Mouse (Mus musculus) E14TG2a.4 (cell line): ENCODE measurements at regions not wholly inside any gene's neighbourhood (a gene's known extent, or its start where the extent isn't known, plus 50 kb on each side); places are given as distances from the start of the nearest gene placed in this dataset.

Experiments
- H3K27me3 ChIP-seq: 2 replicates; pipeline ENCODE4 v1.6.1; 2014; ENCODE audit warnings: low read length, control low read depth; ENCODE audit not compliant: insufficient read depth
- H3K36me3 ChIP-seq: 2 replicates; pipeline ENCODE4 v1.6.1; 2014; ENCODE audit warnings: low read length, control low read depth; ENCODE audit not compliant: insufficient read depth
- H3K4me1 ChIP-seq: replicated peaks from 2 replicates; pipeline ENCODE4 v1.6.1; 2014; ENCODE audit warnings: low read depth, low read length, control low read depth
- H3K4me3 ChIP-seq: replicated peaks from 2 replicates; pipeline ENCODE4 v1.5.1; 2014; ENCODE audit warnings: mild to moderate bottlenecking, low read length
- H3K9me3 ChIP-seq: 2 replicates; pipeline ENCODE4 v1.6.1; 2014; ENCODE audit warnings: low read length, control low read depth
- CTCF ChIP-seq: conservative IDR thresholded peaks from 2 replicates; pipeline ENCODE4 v1.5.1; 2014; ENCODE audit warnings: low read length
- NANOG ChIP-seq: IDR thresholded peaks from 2 replicates; pipeline ENCODE4 v1.6.1; 2014; ENCODE audit warnings: borderline replicate concordance, low read length, mixed read lengths
- POU5F1 ChIP-seq: IDR thresholded peaks from 2 replicates; pipeline ENCODE4 v1.6.1; 2014; ENCODE audit warnings: low read length, borderline replicate concordance

DNA sequence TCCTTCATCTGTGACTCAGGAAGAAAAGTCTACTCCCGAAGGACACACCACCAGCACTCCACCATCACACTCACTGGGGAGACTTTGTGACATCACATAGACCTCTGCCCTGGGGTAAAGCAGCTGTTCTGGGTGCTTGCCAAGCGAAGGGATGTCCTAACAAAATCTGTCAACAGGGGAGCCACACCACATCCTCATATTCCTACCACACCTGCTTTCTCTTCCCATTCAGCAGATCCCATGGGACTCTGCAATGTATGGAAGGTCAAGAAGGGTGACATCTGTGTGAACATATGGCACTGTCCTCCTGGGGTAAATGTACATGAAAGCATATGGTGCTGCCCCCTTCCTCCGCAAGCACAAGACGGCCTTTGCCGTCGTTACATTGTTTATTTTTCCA is 375.5 kb downstream of the Etv1 start:
- Histone ChIP-seq H3K4me1 (no peaks in the 10 kb centered on the region), H3K36me3 (no peaks in the 10 kb centered on the region), H3K4me3 (no peak overlapping the region), H3K27me3 (no peaks in the 10 kb centered on the region), H3K9me3 (no peaks in the 10 kb centered on the region)
- no peak for TF ChIP-seq NANOG

DNA sequence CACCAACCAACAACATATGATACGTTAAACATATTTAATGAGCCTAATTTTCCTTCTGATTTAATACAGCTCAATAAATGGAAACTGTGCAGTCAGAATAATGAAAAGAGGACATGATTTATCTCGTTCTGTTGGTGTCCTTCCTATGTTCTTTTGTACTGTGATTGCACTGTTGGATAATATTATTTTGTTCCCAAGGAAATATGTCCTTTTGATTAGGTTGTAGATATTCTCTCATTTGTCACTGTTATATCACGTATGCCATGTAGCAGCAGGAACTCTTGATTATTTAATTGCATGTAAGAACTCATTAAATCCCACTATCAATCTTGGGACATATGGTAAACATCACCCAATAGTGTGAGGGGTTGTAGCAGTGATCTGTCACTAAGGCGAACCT is 397.8 kb downstream of the Etv1 start:
- TF ChIP-seq NANOG (no peak), POU5F1 (no peak), CTCF (no peak)
- H3K36me3 ChIP-seq = no peaks in the 10 kb centered on the region

DNA sequence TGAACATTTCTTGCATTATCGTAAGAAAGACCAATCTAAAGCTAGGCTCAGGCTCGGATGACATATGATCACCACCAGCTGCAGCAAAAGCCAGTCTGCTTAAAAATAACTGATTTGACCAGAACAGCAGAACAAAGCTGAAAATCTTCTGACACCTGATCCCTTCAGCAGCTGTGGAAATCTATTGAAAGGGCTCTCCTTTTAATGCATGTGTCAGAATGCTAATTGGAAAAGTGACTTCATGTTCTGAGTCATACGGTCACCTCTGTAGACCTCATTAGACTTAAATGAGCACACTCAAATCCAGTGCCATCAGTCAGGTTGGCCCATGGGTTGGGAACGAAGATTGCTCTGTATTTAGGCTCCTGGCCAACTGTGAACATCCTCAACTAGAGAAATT is 444.9 kb downstream of the Etv1 start:
- Histone ChIP-seq H3K27me3 (no peaks in the 10 kb centered on the region), H3K4me1 (no peaks in the 10 kb centered on the region), H3K36me3 (no peaks in the 10 kb centered on the region), H3K9me3 (no peaks in the 10 kb centered on the region), H3K4me3 (no peak overlapping the region)
- TF ChIP-seq POU5F1 = no peak
- no peak for TF ChIP-seq NANOG

More for the DNA sequence above, 397.8 kb downstream of the Etv1 start:
- H3K4me1 ChIP-seq = no peaks in the 10 kb centered on the region
- no peaks in the 10 kb centered on the region for H3K9me3 ChIP-seq
- no peak overlapping the region for H3K4me3 ChIP-seq
- no peaks in the 10 kb centered on the region for H3K27me3 ChIP-seq

DNA sequence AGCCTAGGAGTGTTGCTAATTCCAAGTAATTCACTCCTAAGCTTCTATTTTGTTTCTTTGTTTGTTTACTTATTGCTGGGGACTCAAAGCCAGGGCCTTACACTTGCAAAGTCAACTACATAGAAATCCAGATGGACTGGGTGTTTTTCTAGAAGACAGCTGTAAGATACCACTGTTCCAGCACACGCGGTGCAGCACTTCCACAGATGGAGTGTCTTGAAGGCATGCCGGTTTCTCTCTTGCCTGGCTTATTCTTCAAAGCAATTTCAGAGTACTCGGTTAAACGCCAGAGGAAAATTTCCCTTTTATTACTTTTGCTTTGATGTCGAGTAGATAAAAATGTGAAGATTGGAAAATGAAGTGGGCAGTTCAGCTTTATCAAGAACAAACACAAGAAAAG is 477.4 kb downstream of the Etv1 start:
- Histone ChIP-seq H3K9me3 (no peaks in the 10 kb centered on the region), H3K4me1 (no peaks in the 10 kb centered on the region), H3K36me3 (no peaks in the 10 kb centered on the region), H3K27me3 (no peaks in the 10 kb centered on the region), H3K4me3 (no peak overlapping the region)
- TF ChIP-seq NANOG = no peak
- no peak for TF ChIP-seq POU5F1
- TF ChIP-seq CTCF = no peak

DNA sequence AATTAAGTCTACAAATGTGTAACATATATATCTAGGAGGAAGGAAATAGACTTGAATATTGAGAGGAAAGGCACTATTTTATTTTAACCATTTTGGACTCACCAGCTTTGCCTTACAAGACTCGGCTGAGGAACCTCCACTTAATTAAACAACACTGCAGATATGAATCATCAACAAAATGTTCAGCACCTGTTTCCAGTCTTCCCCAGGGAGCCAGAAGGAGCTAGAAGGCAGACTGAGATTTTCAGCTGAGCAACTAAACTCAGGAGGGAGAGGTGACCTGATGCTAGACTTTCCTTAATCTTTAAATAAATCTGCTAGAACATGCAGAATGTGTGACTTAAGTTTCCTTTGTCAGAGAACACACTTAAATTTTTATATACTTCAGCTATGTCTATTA is 478.4 kb downstream of the Etv1 start:
- Histone ChIP-seq H3K9me3 (no peaks in the 10 kb centered on the region), H3K4me3 (no peak overlapping the region), H3K4me1 (no peaks in the 10 kb centered on the region), H3K36me3 (no peaks in the 10 kb centered on the region), H3K27me3 (no peaks in the 10 kb centered on the region)
- TF ChIP-seq POU5F1 = no peak
- no peak for TF ChIP-seq CTCF
- no peak for TF ChIP-seq NANOG

DNA sequence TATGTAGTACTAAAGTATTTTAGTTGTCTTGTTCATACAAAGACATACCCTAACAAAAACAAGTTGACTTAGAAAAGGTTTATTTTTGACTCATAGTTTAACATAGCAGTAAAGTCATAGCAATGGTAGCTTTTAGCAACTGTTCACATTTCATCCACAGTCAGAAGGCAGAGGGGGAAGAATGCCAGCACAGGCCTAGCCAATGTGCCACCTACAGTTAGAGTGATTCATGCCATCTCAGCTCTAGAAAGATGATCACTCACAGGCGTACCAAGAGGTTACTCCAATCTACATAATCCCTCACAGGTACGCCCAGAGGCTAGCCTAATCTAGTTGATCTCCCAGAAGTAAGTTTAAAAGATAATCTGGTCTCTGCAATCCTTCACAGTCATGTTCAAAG is 510.5 kb downstream of the Etv1 start:
- Histone ChIP-seq H3K27me3 (no peaks in the 10 kb centered on the region), H3K4me3 (no peak overlapping the region), H3K36me3 (no peaks in the 10 kb centered on the region), H3K4me1 (no peaks in the 10 kb centered on the region), H3K9me3 (no peaks in the 10 kb centered on the region)
- TF ChIP-seq CTCF (no peak), POU5F1 (no peak), NANOG (no peak)

DNA sequence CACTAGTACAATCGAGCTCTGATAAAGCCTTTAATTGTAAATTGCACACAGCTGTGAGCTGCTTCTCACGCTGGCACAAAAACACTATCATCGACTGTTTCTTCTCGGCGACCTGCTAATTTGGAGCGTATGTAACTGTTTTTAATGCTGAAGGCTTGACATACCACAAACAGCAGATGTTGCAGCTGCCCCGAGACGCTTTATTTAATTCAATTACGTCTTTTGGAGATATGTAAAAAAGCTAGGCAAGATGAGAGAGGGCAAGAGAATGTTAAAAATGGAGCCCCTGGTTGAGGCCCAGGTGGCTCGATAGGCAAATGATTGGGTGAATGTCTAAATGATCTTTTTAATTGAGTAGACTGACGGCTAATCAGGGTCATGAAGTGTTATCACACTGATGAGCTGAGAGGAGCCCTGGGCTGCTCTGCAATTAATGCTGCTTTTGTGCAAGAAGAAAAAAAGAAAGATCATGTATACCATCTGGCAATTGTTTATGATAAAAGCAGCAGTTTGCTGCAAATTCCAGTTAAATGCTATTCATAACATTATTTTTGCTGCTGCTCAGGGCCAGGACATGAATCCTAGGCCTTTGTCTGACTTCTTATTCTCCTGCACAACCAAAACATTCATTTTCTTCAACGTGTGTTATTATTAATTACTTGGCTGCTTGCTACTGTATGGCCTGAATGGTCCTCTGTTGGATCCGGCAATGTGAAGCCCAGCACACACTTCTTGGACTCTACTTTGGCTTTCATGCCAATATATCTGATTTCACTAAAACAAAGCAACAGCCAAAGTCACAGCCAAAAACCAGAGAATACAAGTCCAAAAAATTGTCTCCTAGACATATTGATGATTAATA is 522.4 kb downstream of the Etv1 start:
- no peaks in the 10 kb centered on the region; the same call in 1 of the 2 replicates for H3K9me3 ChIP-seq
- TF ChIP-seq CTCF (no peak), NANOG (no peak), POU5F1 (no peak)
- no peak overlapping the region for H3K4me3 ChIP-seq
- no peaks in the 10 kb centered on the region for H3K36me3 ChIP-seq
- no peaks in the 10 kb centered on the region for H3K27me3 ChIP-seq
- no peaks in the 10 kb centered on the region for H3K4me1 ChIP-seq

DNA sequence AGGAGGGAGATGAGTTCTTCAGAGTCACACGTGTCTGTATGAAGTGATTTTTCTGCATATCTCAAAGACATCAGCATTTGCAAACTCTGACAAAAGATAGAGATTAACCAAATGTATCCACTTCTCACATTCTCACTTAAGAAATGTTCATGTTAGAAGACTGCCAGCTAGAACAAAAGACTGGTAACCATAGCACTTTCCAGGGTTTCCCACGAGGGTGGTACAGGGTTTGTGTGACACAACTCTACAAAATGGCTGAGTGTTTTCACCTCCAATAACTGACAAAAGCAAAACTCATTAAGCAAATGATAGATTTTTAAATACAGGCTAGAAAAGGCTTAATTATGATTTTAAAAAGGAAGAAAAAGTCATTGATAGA is 523.0 kb downstream of the Etv1 start:
- no peak for TF ChIP-seq NANOG
- no peak for TF ChIP-seq CTCF
- no peak for TF ChIP-seq POU5F1
- no peaks in the 10 kb centered on the region for H3K27me3 ChIP-seq
- no peaks in the 10 kb centered on the region; the same call in 1 of the 2 replicates for H3K9me3 ChIP-seq
- no peaks in the 10 kb centered on the region for H3K4me1 ChIP-seq
- no peak overlapping the region for H3K4me3 ChIP-seq
- H3K36me3 ChIP-seq = no peaks in the 10 kb centered on the region

DNA sequence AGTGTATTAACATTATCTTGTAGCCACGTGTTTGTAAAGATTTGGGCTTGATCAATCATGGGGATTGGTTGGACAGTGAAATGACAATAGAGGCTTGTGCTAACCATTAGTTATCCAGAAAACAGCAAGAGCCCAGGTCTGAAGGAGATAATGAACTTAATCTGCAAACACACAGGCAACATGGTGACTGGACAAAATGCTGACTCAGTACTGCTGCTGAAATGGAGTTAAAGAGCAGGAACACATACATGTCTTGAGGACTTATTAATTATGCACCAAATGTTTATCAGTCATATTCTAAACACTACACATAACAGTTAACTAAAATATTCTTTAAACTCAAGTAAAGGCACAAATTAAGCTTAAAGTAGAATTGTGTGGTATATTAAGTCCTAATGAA is 528.6 kb downstream of the Etv1 start:
- Histone ChIP-seq H3K4me3 (no peak overlapping the region), H3K4me1 (no peaks in the 10 kb centered on the region), H3K36me3 (no peaks in the 10 kb centered on the region), H3K27me3 (no peaks in the 10 kb centered on the region), H3K9me3 (no peaks in the 10 kb centered on the region)
- TF ChIP-seq CTCF = no peak
- no peak for TF ChIP-seq POU5F1
- TF ChIP-seq NANOG = no peak
